Mouse (Mus musculus): ENCODE data around the gene Leng8.

GRCm38 (mm10) chr7:4122076-4122768 is 14.6 kb upstream of the Leng8 start:
- no peak for TF ChIP-seq CTCF (IDR thresholded peaks at IDR 0.05; ENCODE audit: low read depth)
- TF ChIP-seq EP300 (optimal IDR thresholded peaks at IDR 0.05): no peak

Measured in stomach, postnatal 0 days (tissue).